Mouse (Mus musculus): ENCODE results near the gene Naa20. TPM values are rescaled to one million over a fixed set of nuclear protein-coding genes. Genes with fewer than 3 reads are reported as not detected.

Gene Naa20
- total and polyA plus RNA-seq, 3 experiments: 79.8 to 264 (median 121) TPM

GRCm38 (mm10) chr2:145881932-145882331 lies 20.0 kb upstream of the Naa20 start:
- dilution Hi-C loops (cut with MboI; ENCODE audit: extremely low pct_ligation_motif_present, extremely low pct_unique_long_range_greater_than_20kb, low sequenced_read_pairs): no loop called here
- no peak overlapping the region for H3K27ac ChIP-seq (ENCODE audit: insufficient read depth, low read depth)

GRCm38 (mm10) chr2:145882398-145882797 lies 19.5 kb upstream of the Naa20 start:
- H3K79me2 ChIP-seq (replicated peaks; ENCODE audit: control insufficient read depth, extremely low read depth, insufficient read depth, poor library complexity, severe bottlenecking): no peaks in the 10 kb centered on the region
- peak; percentile 20 for DNase-seq (ENCODE audit: extremely low read depth)
- H3K27me3 ChIP-seq (replicated peaks): no peaks in the 10 kb centered on the region
- H3K4me3 ChIP-seq (replicated peaks in 1 of 3; ENCODE audit: low read depth in 2 of 3, low read length in 2 of 3, poor library complexity in 1 of 3): no peak overlapping the region
- H3K36me3 ChIP-seq (replicated peaks in 1 of 2; ENCODE audit: control insufficient read depth in 1 of 2, insufficient read depth in 1 of 2, low read length in 1 of 2): no peaks in the 10 kb centered on the region
- TF ChIP-seq SMC3 (IDR thresholded peaks at IDR 0.05; ENCODE audit: low read depth, low read length): peak; percentile 44
- peak; percentile 27 to 70; a peak in 3 of 4 replicates for TF ChIP-seq CTCF (conservative IDR thresholded peaks at IDR 0.05 in 1 of 2, IDR thresholded peaks at IDR 0.05 in 1 of 2; ENCODE audit: low read depth in 2 of 2, low read length in 2 of 2)
- TF ChIP-seq RAD21 (IDR thresholded peaks at IDR 0.05; ENCODE audit: low read depth, low read length): peak; percentile 32
- TF ChIP-seq IRF4 (IDR thresholded peaks at IDR 0.05; ENCODE audit: low read depth, low read length): no peak
- H3K4me1 ChIP-seq (ENCODE audit: control insufficient read depth in 1 of 2, insufficient read depth in 2 of 2): no peaks in the 10 kb centered on the region; a peak in 1 of 4 replicates
- dilution Hi-C loops (cut with MboI; ENCODE audit: extremely low pct_ligation_motif_present, extremely low pct_unique_long_range_greater_than_20kb, low sequenced_read_pairs): no loop called here
- in situ Hi-C loops (cut with MboI; ENCODE audit: low pct_ligation_motif_present, low pct_unique_long_range_greater_than_20kb, low sequenced_read_pairs): no loop called here
- H3K27ac ChIP-seq (ENCODE audit: insufficient read depth, low read depth): no peak overlapping the region
- no peak overlapping the region for H3K4me2 ChIP-seq (ENCODE audit: insufficient read depth, low read depth, poor library complexity, severe bottlenecking)
- H3K9me3 ChIP-seq (replicated peaks; ENCODE audit: low read length): peaks cover 9% of the 10 kb centered on the region
- H3K9ac ChIP-seq (ENCODE audit: insufficient read depth, low read depth): no peak overlapping the region

More at GRCm38 (mm10) chr2:145881932-145882331, 20.0 kb upstream of the Naa20 start:
- no peak overlapping the region for H3K4me3 ChIP-seq (replicated peaks in 1 of 3; ENCODE audit: low read depth in 2 of 3, low read length in 2 of 3, poor library complexity in 1 of 3)
- no peaks in the 10 kb centered on the region for H3K27me3 ChIP-seq (replicated peaks)
- no peaks in the 10 kb centered on the region for H3K79me2 ChIP-seq (replicated peaks; ENCODE audit: control insufficient read depth, extremely low read depth, insufficient read depth, poor library complexity, severe bottlenecking)
- TF ChIP-seq NRF1 (IDR thresholded peaks at IDR 0.05; ENCODE audit: low read depth, low read length): no peak
- TF ChIP-seq USF2 (conservative IDR thresholded peaks at IDR 0.05; ENCODE audit: low read depth, low read length): no peak
- TF ChIP-seq PAX5 (IDR thresholded peaks at IDR 0.05; ENCODE audit: low read length): no peak
- no peak for TF ChIP-seq JUND (conservative IDR thresholded peaks at IDR 0.05; ENCODE audit: low read depth, low read length)
- TF ChIP-seq MEF2A (IDR thresholded peaks at IDR 0.05; ENCODE audit: borderline replicate concordance, low read depth, low read length): no peak
- TF ChIP-seq HCFC1 (IDR thresholded peaks at IDR 0.05; ENCODE audit: low read depth, low read length): no peak
- no peak for TF ChIP-seq CHD1 (IDR thresholded peaks at IDR 0.05; ENCODE audit: low read depth, low read length)
- no peak for TF ChIP-seq SIN3A (IDR thresholded peaks at IDR 0.05; ENCODE audit: low read length)
- no peak for TF ChIP-seq CHD2 (IDR thresholded peaks at IDR 0.05; ENCODE audit: low read length)
- TF ChIP-seq MYC (IDR thresholded peaks at IDR 0.05; ENCODE audit: low read depth, low read length): no peak
- TF ChIP-seq UBTF (IDR thresholded peaks at IDR 0.05; ENCODE audit: low read depth, low read length): no peak
- no peak for TF ChIP-seq SMC3 (IDR thresholded peaks at IDR 0.05; ENCODE audit: low read depth, low read length)
- no peak for TF ChIP-seq USF1 (IDR thresholded peaks at IDR 0.05; ENCODE audit: low read depth, low read length)
- no peak for TF ChIP-seq POLR2A (IDR thresholded peaks at IDR 0.05; ENCODE audit: low read depth, low read length)
- no peak for TF ChIP-seq KAT2A (IDR thresholded peaks at IDR 0.05; ENCODE audit: insufficient replicate concordance, low read length)
- no peak for TF ChIP-seq MAX (IDR thresholded peaks at IDR 0.05; ENCODE audit: low read length)
- no peak for TF ChIP-seq ETS1 (conservative IDR thresholded peaks at IDR 0.05; ENCODE audit: low read depth, low read length)
- TF ChIP-seq EP300 (IDR thresholded peaks at IDR 0.05; ENCODE audit: low read length): no peak
- H3K4me2 ChIP-seq (ENCODE audit: insufficient read depth, low read depth, poor library complexity, severe bottlenecking): no peak overlapping the region
- H3K4me1 ChIP-seq (ENCODE audit: control insufficient read depth in 1 of 2, insufficient read depth in 2 of 2): no peaks in the 10 kb centered on the region; a peak in 1 of 4 replicates
- no peak for DNase-seq (ENCODE audit: extremely low read depth)
- in situ Hi-C loops (cut with MboI; ENCODE audit: low pct_ligation_motif_present, low pct_unique_long_range_greater_than_20kb, low sequenced_read_pairs): no loop called here
- peaks cover 9% of the 10 kb centered on the region for H3K9me3 ChIP-seq (replicated peaks; ENCODE audit: low read length)
- H3K9ac ChIP-seq (ENCODE audit: insufficient read depth, low read depth): no peak overlapping the region
- H3K36me3 ChIP-seq (replicated peaks in 1 of 2; ENCODE audit: control insufficient read depth in 1 of 2, insufficient read depth in 1 of 2, low read length in 1 of 2): no peaks in the 10 kb centered on the region

Measured in CH12.LX (cell line).